ENCODE assay signal across 8 mouse cellular contexts in genomic region chr7:112763513-112763912, GRCm38 (mm10).
A peak's percentile ranks its signal among the peaks of the same experiment; 100 is the strongest.
DNase-seq lines count a peak whose midpoint lies in the region; ATAC-seq and TF ChIP-seq lines count a peak whose summit lies in the region.

No protein-coding gene starts in this region.

- no peak overlapping the region for H3K4me2 ChIP-seq in liver, embryonic 12.5 days

- no peak overlapping the region for H3K4me3 ChIP-seq in liver, adult 2 months (ENCODE audit: insufficient read depth, low read depth, low read length)
- H3K4me3 ChIP-seq in liver, embryonic 12.5 days, result no peak overlapping the region

- H3K27ac ChIP-seq in liver, adult 2 months (replicated peaks; ENCODE audit: insufficient read depth, low read depth, low read length), result no peak overlapping the region
- H3K27ac ChIP-seq in liver, embryonic 12.5 days, result no peak overlapping the region

- H3K79me2 ChIP-seq in liver, adult 2 months (ENCODE audit: control insufficient read depth, insufficient read depth, low read length), result no peaks in the 10 kb centered on the region; the same call in 1 of the 2 replicates

- H3K27me3 ChIP-seq in liver, adult 2 months (ENCODE audit: control insufficient read depth, insufficient read depth, low read length), result no peaks in the 10 kb centered on the region
- no peaks in the 10 kb centered on the region; the same call in none of the 2 replicates for H3K27me3 ChIP-seq in liver, embryonic 12.5 days (replicated peaks)

- 11% methylated on average over 3 of the region's 3 CpGs for WGBS in liver, adult 2 months
- 48% methylated on average over 3 of the region's 3 CpGs for WGBS in liver, embryonic 12.5 days (ENCODE audit: insufficient replicate concordance)

- ATAC-seq in liver, embryonic 12.5 days, result no peak

- no peak for TF ChIP-seq POLR2A in liver, adult 2 months (IDR thresholded peaks at IDR 0.05; ENCODE audit: extremely low read depth, insufficient read depth, low read length)

- H3K9me3 ChIP-seq in liver, embryonic 12.5 days (replicated peaks), result no peaks in the 10 kb centered on the region

- DNase-seq in liver, adult 2 months (ENCODE audit: extremely low read depth, low read depth, low spot score), result peak; percentile 84
- peak; percentile 31 for DNase-seq in cerebellum, adult 8-10 months
- DNase-seq in heart, adult 9 months (ENCODE audit: low spot score in 2 of 2), result peak; percentile 57 to 80
- peak; percentile 92 to 93 for DNase-seq in kidney, postnatal 36 days
- no peak for DNase-seq in layer of hippocampus, adult 9-11 months
- DNase-seq in frontal cortex, postnatal 10 days (ENCODE audit: low spot score in 2 of 2), result no peak
- DNase-seq in right cerebral cortex, postnatal 4 days, result no peak

- no peak for TF ChIP-seq CTCF in liver, adult 2 months (IDR thresholded peaks at IDR 0.05; ENCODE audit: low read depth, low read length)

- H3K9ac ChIP-seq in liver, adult 2 months (ENCODE audit: low read depth, low read length), result no peak overlapping the region
- no peak overlapping the region for H3K9ac ChIP-seq in liver, embryonic 12.5 days

- H3K4me1 ChIP-seq in liver, adult 2 months (ENCODE audit: control insufficient read depth, insufficient read depth, low read length), result peaks cover 10% of the 10 kb centered on the region; the same call in 1 of the 2 replicates
- H3K4me1 ChIP-seq in liver, embryonic 12.5 days, result 0 out of 2 replicates have a peak, but pooled peaks cover 18% of the 10 kb centered on the region

- H3K36me3 ChIP-seq in liver, adult 2 months (ENCODE audit: control insufficient read depth, insufficient read depth, low read length), result no peaks in the 10 kb centered on the region
- no peaks in the 10 kb centered on the region for H3K36me3 ChIP-seq in liver, embryonic 12.5 days

Comparison
In these comparisons a context has a peak if more than half of its experiments do, and no peak if none do; other contexts are left out.
1. DNase-seq: peak in liver, adult 2 months (single experiment), cerebellum, adult 8-10 months (single experiment), heart, adult 9 months (2 of 2) and kidney, postnatal 36 days (2 of 2); none in layer of hippocampus, adult 9-11 months (single experiment), frontal cortex, postnatal 10 days (0 of 2) and right cerebral cortex, postnatal 4 days (single experiment).